Mouse (Mus musculus): ENCODE measurements around the gene Nras.

DNA sequence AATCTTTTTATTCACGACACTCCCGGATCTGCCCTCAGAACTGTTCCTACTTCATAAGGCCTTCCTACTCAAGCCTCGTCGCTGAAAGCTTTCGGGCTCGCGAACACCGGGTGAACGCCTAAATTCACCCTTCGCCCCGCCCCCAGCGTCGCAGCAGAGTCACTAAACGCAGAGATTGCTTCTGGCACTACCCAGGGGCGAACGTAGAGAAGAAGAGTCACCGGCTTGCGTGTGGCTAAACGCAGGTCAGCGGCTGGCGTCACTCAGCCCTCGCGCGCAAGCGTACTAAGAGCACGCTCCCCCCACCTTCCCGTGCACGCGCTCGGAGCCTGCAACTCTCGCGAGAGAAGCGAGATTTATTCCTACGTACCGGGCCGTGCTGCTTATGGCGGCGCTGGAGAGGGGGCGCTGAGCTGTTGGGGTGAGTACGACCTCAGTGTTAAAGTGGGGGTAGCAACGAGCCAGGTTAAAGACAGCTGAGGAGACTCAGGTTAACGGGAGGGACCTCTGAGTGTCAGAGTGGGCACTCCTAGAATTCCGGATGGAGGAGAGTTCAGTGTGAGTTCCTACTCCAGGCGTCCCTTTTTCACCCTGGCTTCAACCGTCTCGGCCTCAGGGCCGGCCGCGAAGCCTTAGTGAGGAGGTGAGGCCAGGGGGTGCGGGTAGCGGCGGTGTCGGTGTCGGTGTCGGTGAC is 37.7 kb upstream of the Nras start, which contains the start of gene Csde1:
- TF ChIP-seq POLR2A (IDR thresholded peaks at IDR 0.05; ENCODE audit: borderline replicate concordance, insufficient read depth, low read length) = peak; percentile 90
- no peak for TF ChIP-seq CTCF (IDR thresholded peaks at IDR 0.05; ENCODE audit: borderline replicate concordance, insufficient read depth, low read depth, low read length)
